Mouse (Mus musculus): ENCODE data around the gene 2310061N02Rik. TPM values are rescaled to one million over a fixed set of nuclear protein-coding genes. Genes with fewer than 3 reads are reported as not detected.
A peak's percentile ranks its signal among the peaks of the same experiment; 100 is the strongest.

2310061N02Rik gene
- polyA plus RNA-seq, 2 experiments = not detected

- H3K4me1 ChIP-seq (replicated peaks; ENCODE audit: control insufficient read depth in 2 of 2, insufficient read depth in 2 of 2, low read length in 1 of 2) = no peaks in the 10 kb centered on the region
- TF ChIP-seq CTCF (IDR thresholded peaks at IDR 0.05; ENCODE audit: low read depth) (no peak), EP300 (IDR thresholded peaks at IDR 0.05; ENCODE audit: low read depth) (no peak)
- DNase-seq (ENCODE audit: low read depth in 3 of 3, low spot score in 3 of 3) (no peak), ATAC-seq (ENCODE audit: insufficient read depth) (no peak)
- no peaks in the 10 kb centered on the region for H3K9me3 ChIP-seq (ENCODE audit: control insufficient read depth, low read length)
- 44% methylated on average over 4 of the region's 4 CpGs for WGBS (ENCODE audit: insufficient replicate concordance)
- no peaks in the 10 kb centered on the region for H3K36me3 ChIP-seq (replicated peaks; ENCODE audit: control insufficient read depth, insufficient read depth, low read depth)
- H3K9ac ChIP-seq (replicated peaks) = no peak within 1 kb of the TSS
- H3K4me2 ChIP-seq (ENCODE audit: low read depth) = no peak within 1 kb of the TSS
- H3K4me3 ChIP-seq (ENCODE audit: insufficient read depth in 1 of 2, low read depth in 2 of 2, low read length in 2 of 2) = no peak within 1 kb of the TSS
- H3K27ac ChIP-seq = no peak within 1 kb of the TSS
- H3K27me3 ChIP-seq (ENCODE audit: control insufficient read depth, insufficient read depth, low read length) = no peaks in the 10 kb centered on the region
These were observed 21.1 kb upstream of the 2310061N02Rik start, which contains the start of gene Krtap13-1 for GRCm38 (mm10) chr16:88728812-88729275. TSS of gene Krtap13-1 (plus strand) at chr16:88728862.

- ATAC-seq (ENCODE audit: insufficient read depth) (no peak), DNase-seq (ENCODE audit: low read depth in 3 of 3, low spot score in 3 of 3) (no peak)
- H3K9ac ChIP-seq (replicated peaks) = no peak overlapping the region
- no peaks in the 10 kb centered on the region for H3K36me3 ChIP-seq (replicated peaks; ENCODE audit: control insufficient read depth, insufficient read depth, low read depth)
- H3K27ac ChIP-seq = no peak overlapping the region
- no peak overlapping the region for H3K4me3 ChIP-seq (ENCODE audit: insufficient read depth in 1 of 2, low read depth in 2 of 2, low read length in 2 of 2)
- H3K27me3 ChIP-seq (ENCODE audit: control insufficient read depth, insufficient read depth, low read length) = no peaks in the 10 kb centered on the region
- no peaks in the 10 kb centered on the region for H3K4me1 ChIP-seq (replicated peaks; ENCODE audit: control insufficient read depth in 2 of 2, insufficient read depth in 2 of 2, low read length in 1 of 2)
- TF ChIP-seq CTCF (IDR thresholded peaks at IDR 0.05; ENCODE audit: low read depth) (no peak), EP300 (IDR thresholded peaks at IDR 0.05; ENCODE audit: low read depth) (no peak)
- 28% methylated on average over 1 of the region's 1 CpGs for WGBS (ENCODE audit: insufficient replicate concordance)
- no peak overlapping the region for H3K4me2 ChIP-seq (ENCODE audit: low read depth)
- no peaks in the 10 kb centered on the region for H3K9me3 ChIP-seq (ENCODE audit: control insufficient read depth, low read length)
These were observed 12.3 kb upstream of the 2310061N02Rik start for GRCm38 (mm10) chr16:88720031-88720430.

GRCm38 (mm10) chr16:88716549-88716948, 8.8 kb upstream of the 2310061N02Rik start:
- DNase-seq (ENCODE audit: low read depth in 3 of 3, low spot score in 3 of 3) (no peak), ATAC-seq (ENCODE audit: insufficient read depth) (no peak)
- no peak overlapping the region for H3K4me2 ChIP-seq (ENCODE audit: low read depth)
- TF ChIP-seq CTCF (IDR thresholded peaks at IDR 0.05; ENCODE audit: low read depth) (no peak), EP300 (IDR thresholded peaks at IDR 0.05; ENCODE audit: low read depth) (no peak)
- no peaks in the 10 kb centered on the region for H3K4me1 ChIP-seq (replicated peaks; ENCODE audit: control insufficient read depth in 2 of 2, insufficient read depth in 2 of 2, low read length in 1 of 2)
- H3K4me3 ChIP-seq (ENCODE audit: insufficient read depth in 1 of 2, low read depth in 2 of 2, low read length in 2 of 2) = no peak overlapping the region
- no peaks in the 10 kb centered on the region for H3K36me3 ChIP-seq (replicated peaks; ENCODE audit: control insufficient read depth, insufficient read depth, low read depth)
- no peaks in the 10 kb centered on the region for H3K9me3 ChIP-seq (ENCODE audit: control insufficient read depth, low read length)
- no peaks in the 10 kb centered on the region for H3K27me3 ChIP-seq (ENCODE audit: control insufficient read depth, insufficient read depth, low read length)
- H3K27ac ChIP-seq = no peak overlapping the region
- H3K9ac ChIP-seq (replicated peaks) = no peak overlapping the region

GRCm38 (mm10) chr16:88711245-88711644, 3.5 kb upstream of the 2310061N02Rik start:
- Histone ChIP-seq H3K36me3 (replicated peaks; ENCODE audit: control insufficient read depth, insufficient read depth, low read depth) (no peaks in the 10 kb centered on the region), H3K4me1 (replicated peaks; ENCODE audit: control insufficient read depth in 2 of 2, insufficient read depth in 2 of 2, low read length in 1 of 2) (no peaks in the 10 kb centered on the region), H3K27me3 (ENCODE audit: control insufficient read depth, insufficient read depth, low read length) (no peaks in the 10 kb centered on the region), H3K27ac (no peak overlapping the region), H3K9me3 (ENCODE audit: control insufficient read depth, low read length) (no peaks in the 10 kb centered on the region), H3K4me3 (ENCODE audit: insufficient read depth in 1 of 2, low read depth in 2 of 2, low read length in 2 of 2) (no peak overlapping the region), H3K4me2 (ENCODE audit: low read depth) (no peak overlapping the region), H3K9ac (replicated peaks) (no peak overlapping the region)
- ATAC-seq (ENCODE audit: insufficient read depth) = no peak
- TF ChIP-seq EP300 (IDR thresholded peaks at IDR 0.05; ENCODE audit: low read depth) (no peak), CTCF (IDR thresholded peaks at IDR 0.05; ENCODE audit: low read depth) (0 out of 2 replicates have a peak, but pooled peaks have one; percentile 15)
- WGBS (ENCODE audit: insufficient replicate concordance) = 55% methylated on average over 6 of the region's 6 CpGs
- DNase-seq (ENCODE audit: low read depth in 3 of 3, low spot score in 3 of 3) = no peak

GRCm38 (mm10) chr16:88710757-88711156, 3.0 kb upstream of the 2310061N02Rik start:
- ATAC-seq (ENCODE audit: insufficient read depth) = no peak
- Histone ChIP-seq H3K9me3 (ENCODE audit: control insufficient read depth, low read length) (no peaks in the 10 kb centered on the region), H3K27ac (no peak overlapping the region), H3K9ac (replicated peaks) (no peak overlapping the region), H3K4me3 (ENCODE audit: insufficient read depth in 1 of 2, low read depth in 2 of 2, low read length in 2 of 2) (no peak overlapping the region), H3K4me2 (ENCODE audit: low read depth) (no peak overlapping the region), H3K4me1 (replicated peaks; ENCODE audit: control insufficient read depth in 2 of 2, insufficient read depth in 2 of 2, low read length in 1 of 2) (no peaks in the 10 kb centered on the region), H3K36me3 (replicated peaks; ENCODE audit: control insufficient read depth, insufficient read depth, low read depth) (no peaks in the 10 kb centered on the region), H3K27me3 (ENCODE audit: control insufficient read depth, insufficient read depth, low read length) (no peaks in the 10 kb centered on the region)
- 44% methylated on average over 4 of the region's 4 CpGs for WGBS (ENCODE audit: insufficient replicate concordance)
- TF ChIP-seq EP300 (IDR thresholded peaks at IDR 0.05; ENCODE audit: low read depth) (no peak), CTCF (IDR thresholded peaks at IDR 0.05; ENCODE audit: low read depth) (no peak)
- no peak for DNase-seq (ENCODE audit: low read depth in 3 of 3, low spot score in 3 of 3)

Measured in liver, embryonic 14.5 days (tissue).